21 mouse cellular contexts compared by ENCODE assay signal in genomic region chr2:168083593-168083992, GRCm38 (mm10). TPM values are rescaled to one million over a fixed set of nuclear protein-coding genes. Genes with fewer than 3 reads are reported as not detected.
DNase-seq lines count a peak whose midpoint lies in the region; ATAC-seq and TF ChIP-seq lines count a peak whose summit lies in the region.
"Had no signal": no experiment of that assay in that cellular context is flagged by ENCODE, and none has a peak within 500 bp of the region (broad histone marks: within the 10 kb centered on the region; RNA-seq: fewer than 3 reads in every experiment).

No protein-coding gene starts in this region.

- peaks cover 10% of the 10 kb centered on the region; the same call in 1 of the 2 replicates for H3K27me3 ChIP-seq in kidney, embryonic 16.5 days (ENCODE audit: insufficient read depth, low read length)
- H3K27me3 ChIP-seq in lung, embryonic 16.5 days (ENCODE audit: control insufficient read depth, insufficient read depth, low read depth, low read length) = peaks cover 27% of the 10 kb centered on the region
- no peaks in the 10 kb centered on the region for H3K27me3 ChIP-seq in small intestine, adult 2 months (ENCODE audit: control insufficient read depth, insufficient read depth, low read length)

- H3K9ac ChIP-seq in kidney, embryonic 16.5 days (replicated peaks; ENCODE audit: low read length) = no peak overlapping the region
- no peak overlapping the region for H3K9ac ChIP-seq in lung, embryonic 16.5 days (ENCODE audit: low read length)
- H3K9ac ChIP-seq: embryonic facial prominence, embryonic 13.5 days; hindbrain, embryonic 14.5 days; limb, embryonic 13.5 days; neural tube, embryonic 15.5 days had no signal

- TF ChIP-seq POLR2A in small intestine, adult 2 months (IDR thresholded peaks at IDR 0.05; ENCODE audit: low read depth, low read length) = no peak

- H3K9me3 ChIP-seq in kidney, embryonic 16.5 days (ENCODE audit: low read length) = no peaks in the 10 kb centered on the region
- H3K9me3 ChIP-seq in lung, embryonic 16.5 days (ENCODE audit: control insufficient read depth, low read length) = no peaks in the 10 kb centered on the region
- H3K9me3 ChIP-seq: embryonic facial prominence, embryonic 13.5 days; limb, embryonic 13.5 days; neural tube, embryonic 15.5 days had no signal

- H3K27ac ChIP-seq in kidney, embryonic 16.5 days (ENCODE audit: low read length) = no peak overlapping the region
- peak overlapping the region; percentile 38; the same call in 1 of the 2 replicates for H3K27ac ChIP-seq in lung, embryonic 16.5 days (ENCODE audit: low read length)
- H3K27ac ChIP-seq in small intestine, adult 2 months (ENCODE audit: insufficient read depth, low read depth, low read length) = no peak overlapping the region
- H3K27ac ChIP-seq: embryonic facial prominence, embryonic 13.5 days; hindbrain, embryonic 14.5 days; limb, embryonic 13.5 days; neural tube, embryonic 15.5 days had no signal

- peak; percentile 27; the same call in 1 of the 2 replicates for TF ChIP-seq CTCF in small intestine, adult 2 months (IDR thresholded peaks at IDR 0.05; ENCODE audit: extremely low read depth, insufficient read length, insufficient replicate concordance, low read depth, low read length)

- peak overlapping the region; percentile 83; the same call in 1 of the 2 replicates for H3K4me2 ChIP-seq in kidney, embryonic 16.5 days (replicated peaks; ENCODE audit: low read depth, low read length)
- H3K4me2 ChIP-seq in lung, embryonic 16.5 days (ENCODE audit: low read depth, low read length) = 0 out of 2 replicates have a peak overlapping the region, but pooled peaks have one; percentile 95
- H3K4me2 ChIP-seq: embryonic facial prominence, embryonic 13.5 days; hindbrain, embryonic 14.5 days; limb, embryonic 13.5 days; neural tube, embryonic 15.5 days had no signal

- H3K36me3 ChIP-seq in kidney, embryonic 16.5 days (ENCODE audit: insufficient read depth, low read length) = no peaks in the 10 kb centered on the region
- no peaks in the 10 kb centered on the region for H3K36me3 ChIP-seq in lung, embryonic 16.5 days (ENCODE audit: control insufficient read depth, insufficient read depth, low read length)
- peaks cover 4% of the 10 kb centered on the region for H3K36me3 ChIP-seq in small intestine, adult 2 months (ENCODE audit: control insufficient read depth, insufficient read depth, low read length)
- H3K36me3 ChIP-seq: embryonic facial prominence, embryonic 13.5 days; limb, embryonic 13.5 days; neural tube, embryonic 15.5 days had no signal

- H3K4me3 ChIP-seq in kidney, embryonic 16.5 days (ENCODE audit: low read length) = no peak overlapping the region
- H3K4me3 ChIP-seq in lung, embryonic 16.5 days (ENCODE audit: low read length) = no peak overlapping the region
- no peak overlapping the region; the same call in 1 of the 2 replicates for H3K4me3 ChIP-seq in small intestine, adult 2 months (ENCODE audit: low read depth, low read length)
- H3K4me3 ChIP-seq: embryonic facial prominence, embryonic 13.5 days; limb, embryonic 13.5 days; myocyte; neural tube, embryonic 15.5 days had no signal

- WGBS in kidney, embryonic 16.5 days = 71% methylated on average over 2 of the region's 2 CpGs
- WGBS in lung, embryonic 16.5 days = 59% methylated on average over 2 of the region's 2 CpGs
- WGBS in small intestine, adult 2 months = 79% methylated on average over 2 of the region's 2 CpGs

- DNase-seq in CD4-positive, CD25-positive, alpha-beta regulatory T cell, adult 2 months (ENCODE audit: low read depth, low spot score) = peak; percentile 34
- DNase-seq in kidney, adult 11 months = no peak
- DNase-seq in lung, adult 18-20 months = no peak
- DNase-seq in embryo, embryonic 9.5 days (ENCODE audit: extremely low spot score) = no peak
- DNase-seq: adrenal gland, adult 2 months; cerebellum, adult 9-11 months; gastrocnemius, postnatal 36 days; heart, postnatal 36 days; midbrain, embryonic 14.5 days; right cerebral cortex, postnatal 14 days had no signal

- H3K4me1 ChIP-seq in kidney, embryonic 16.5 days (ENCODE audit: insufficient read depth, low read length) = peaks cover 34% of the 10 kb centered on the region
- peaks cover 16% of the 10 kb centered on the region for H3K4me1 ChIP-seq in lung, embryonic 16.5 days (replicated peaks; ENCODE audit: control insufficient read depth, insufficient read depth, low read length)
- H3K4me1 ChIP-seq in small intestine, adult 2 months (ENCODE audit: control insufficient read depth, insufficient read depth, insufficient read length, low read length) = peaks cover 25% of the 10 kb centered on the region

- ATAC-seq in CD4-positive, CD25-positive, alpha-beta regulatory T cell, adult 4 months = no peak
- no peak for ATAC-seq in kidney, embryonic 16.5 days (ENCODE audit: low FRiP score, low TSS enrichment)
- ATAC-seq in lung, embryonic 16.5 days (ENCODE audit: low read depth) = no peak
- ATAC-seq: forebrain, embryonic 16.5 days; intestine, embryonic 16.5 days had no signal

RNA-seq across cellular contexts. Expression of gene Pard6b, which starts 2.8 kb away (rescaled TPM):
- 1 to 10 TPM in 1 of 2 experiments, under 1 TPM in 1; 0.23 to 1.2 TPM for polyA plus RNA-seq in CD4-positive, CD25-positive, alpha-beta regulatory T cell, adult 4 months (2017; shearing (Covaris generic))
- 20.0 and 23.9 TPM in 2 replicates for polyA plus RNA-seq in kidney, embryonic 16.5 days (2015; fragmentation: Nextera tagmentation; extraction: Ambion mirVana)
- polyA plus RNA-seq in lung, embryonic 16.5 days (2015; fragmentation: Nextera tagmentation; extraction: Ambion mirVana) = 11.4 and 12.6 TPM in 2 replicates
- 18.2 and 55.5 TPM in 2 replicates for polyA plus RNA-seq in small intestine, adult 2 months (2012; rRNA removed)
